Mouse (Mus musculus) megakaryocyte, embryonic 14.5 days (primary cell): ENCODE measurements around the gene Pafah1b2. TPM values are rescaled to one million over a fixed set of nuclear protein-coding genes. Genes with fewer than 3 reads are reported as not detected.
A peak's percentile ranks its signal among the peaks of the same experiment; 100 is the strongest.

Experiments used
- H3K27me3 ChIP-seq: replicated peaks from 2 replicates; pipeline ENCODE3; 2012; ENCODE audit warnings: inconsistent platforms
- H3K36me3 ChIP-seq: replicated peaks from 2 replicates; pipeline ENCODE3; 2012; ENCODE audit warnings: low read length, inconsistent platforms, mixed read lengths
- H3K4me1 ChIP-seq: 2 replicates; pipeline ENCODE4 v1.6.1; 2012; ENCODE audit warnings: inconsistent platforms
- H3K4me3 ChIP-seq: replicated peaks from 2 replicates; pipeline ENCODE3; 2012; ENCODE audit warnings: moderate library complexity, mild to moderate bottlenecking, inconsistent platforms
- H3K9me3 ChIP-seq: 2 replicates; pipeline ENCODE4 v1.6.1; 2012; ENCODE audit warnings: inconsistent platforms
- FLI1 ChIP-seq: IDR thresholded peaks from 2 replicates; pipeline ENCODE4 v1.6.1; 2012; ENCODE audit warnings: low read length, inconsistent platforms, mixed read lengths
- GATA1 ChIP-seq: IDR thresholded peaks from 3 replicates; pipeline ENCODE4 v1.6.1; 2012; ENCODE audit warnings: mixed read lengths, low read length, inconsistent platforms, borderline replicate concordance
- polyA plus RNA-seq: library from polyadenylated mRNA; stranded (reverse); fragments of >175 nt; gene quantifications from 2 replicates; pipeline ENCODE4 v1.2.3, GENCODE M21; 2012; ENCODE audit warnings: low replicate concordance; ENCODE audit not compliant: insufficient read depth

The Pafah1b2 gene
- polyA plus RNA-seq, 1 experiment = 72.4 TPM

- no peak overlapping the region for H3K4me3 ChIP-seq
- peaks cover 68% of the 10 kb centered on the region for H3K4me1 ChIP-seq
- TF ChIP-seq FLI1 = no peak
- no peak for TF ChIP-seq GATA1
- no peaks in the 10 kb centered on the region for H3K9me3 ChIP-seq
- peaks cover 66% of the 10 kb centered on the region for H3K36me3 ChIP-seq
- no peaks in the 10 kb centered on the region for H3K27me3 ChIP-seq
Observed at GRCm38 (mm10) chr9:46042387-46042786, 29.9 kb upstream of the Pafah1b2 start.

- TF ChIP-seq FLI1 (no peak), GATA1 (no peak)
- Histone ChIP-seq H3K36me3 (peaks cover 69% of the 10 kb centered on the region), H3K27me3 (no peaks in the 10 kb centered on the region), H3K4me3 (no peak overlapping the region), H3K9me3 (no peaks in the 10 kb centered on the region), H3K4me1 (peaks cover 61% of the 10 kb centered on the region)
Observed at GRCm38 (mm10) chr9:46041186-46041585, 28.7 kb upstream of the Pafah1b2 start.

- no peak overlapping the region for H3K4me3 ChIP-seq
- no peaks in the 10 kb centered on the region for H3K9me3 ChIP-seq
- H3K36me3 ChIP-seq = peaks cover 65% of the 10 kb centered on the region
- peaks cover 61% of the 10 kb centered on the region for H3K4me1 ChIP-seq
- no peaks in the 10 kb centered on the region for H3K27me3 ChIP-seq
- no peak for TF ChIP-seq FLI1
- TF ChIP-seq GATA1 = no peak
Observed at GRCm38 (mm10) chr9:46038786-46039185, 26.3 kb upstream of the Pafah1b2 start.

GRCm38 (mm10) chr9:46036881-46037280, 24.4 kb upstream of the Pafah1b2 start:
- Histone ChIP-seq H3K4me1 (peaks cover 70% of the 10 kb centered on the region), H3K36me3 (peaks cover 57% of the 10 kb centered on the region), H3K4me3 (no peak overlapping the region), H3K9me3 (no peaks in the 10 kb centered on the region), H3K27me3 (no peaks in the 10 kb centered on the region)
- TF ChIP-seq FLI1 (no peak), GATA1 (no peak)

GRCm38 (mm10) chr9:46035290-46035871, 22.9 kb upstream of the Pafah1b2 start:
- Histone ChIP-seq H3K27me3 (no peaks in the 10 kb centered on the region), H3K4me3 (no peak overlapping the region), H3K4me1 (peaks cover 73% of the 10 kb centered on the region), H3K9me3 (no peaks in the 10 kb centered on the region), H3K36me3 (peaks cover 54% of the 10 kb centered on the region)
- no peak for TF ChIP-seq GATA1
- no peak for TF ChIP-seq FLI1

GRCm38 (mm10) chr9:46033862-46034261, 21.4 kb upstream of the Pafah1b2 start:
- no peaks in the 10 kb centered on the region for H3K27me3 ChIP-seq
- H3K9me3 ChIP-seq = no peaks in the 10 kb centered on the region
- H3K4me1 ChIP-seq = peaks cover 82% of the 10 kb centered on the region
- TF ChIP-seq GATA1 (no peak), FLI1 (no peak)
- H3K4me3 ChIP-seq = peak overlapping the region; percentile 80
- peaks cover 52% of the 10 kb centered on the region for H3K36me3 ChIP-seq

- TF ChIP-seq GATA1 = no peak
- no peak for TF ChIP-seq FLI1
- Histone ChIP-seq H3K4me3 (peak overlapping the region; percentile 68), H3K36me3 (peaks cover 47% of the 10 kb centered on the region), H3K4me1 (peaks cover 81% of the 10 kb centered on the region), H3K27me3 (no peaks in the 10 kb centered on the region), H3K9me3 (no peaks in the 10 kb centered on the region)
Observed at GRCm38 (mm10) chr9:46033058-46033457, 20.6 kb upstream of the Pafah1b2 start.

GRCm38 (mm10) chr9:46032190-46032589, 19.7 kb upstream of the Pafah1b2 start:
- Histone ChIP-seq H3K4me1 (peaks cover 83% of the 10 kb centered on the region), H3K9me3 (no peaks in the 10 kb centered on the region), H3K27me3 (no peaks in the 10 kb centered on the region), H3K36me3 (peaks cover 46% of the 10 kb centered on the region), H3K4me3 (no peak overlapping the region)
- TF ChIP-seq FLI1 (no peak), GATA1 (no peak)

GRCm38 (mm10) chr9:46030968-46031367, 18.5 kb upstream of the Pafah1b2 start:
- no peaks in the 10 kb centered on the region for H3K9me3 ChIP-seq

GRCm38 (mm10) chr9:46030184-46030583, 17.7 kb upstream of the Pafah1b2 start:
- Histone ChIP-seq H3K4me3 (no peak overlapping the region), H3K9me3 (no peaks in the 10 kb centered on the region), H3K36me3 (peaks cover 45% of the 10 kb centered on the region), H3K27me3 (no peaks in the 10 kb centered on the region), H3K4me1 (peaks cover 88% of the 10 kb centered on the region)
- no peak for TF ChIP-seq GATA1
- TF ChIP-seq FLI1 = no peak

More at GRCm38 (mm10) chr9:46030968-46031367, 18.5 kb upstream of the Pafah1b2 start:
- peaks cover 49% of the 10 kb centered on the region for H3K36me3 ChIP-seq
- TF ChIP-seq GATA1 (no peak), FLI1 (no peak)
- no peaks in the 10 kb centered on the region for H3K27me3 ChIP-seq
- H3K4me1 ChIP-seq = peaks cover 90% of the 10 kb centered on the region
- H3K4me3 ChIP-seq = no peak overlapping the region

- TF ChIP-seq GATA1 (no peak), FLI1 (no peak)
- Histone ChIP-seq H3K4me1 (peaks cover 87% of the 10 kb centered on the region), H3K27me3 (no peaks in the 10 kb centered on the region), H3K9me3 (no peaks in the 10 kb centered on the region), H3K4me3 (no peak overlapping the region), H3K36me3 (peaks cover 39% of the 10 kb centered on the region)
Observed at GRCm38 (mm10) chr9:46029534-46029933, 17.0 kb upstream of the Pafah1b2 start.
